Mouse (Mus musculus) megakaryocyte, embryonic 14.5 days (primary cell): ENCODE results near the gene Dtx3.

Source experiments
- FLI1 ChIP-seq: IDR thresholded peaks from 2 replicates; pipeline ENCODE4 v1.6.1; 2012; ENCODE audit warnings: low read length, inconsistent platforms, mixed read lengths
- GATA1 ChIP-seq: IDR thresholded peaks from 3 replicates; pipeline ENCODE4 v1.6.1; 2012; ENCODE audit warnings: mixed read lengths, low read length, inconsistent platforms, borderline replicate concordance

GRCm38 (mm10) chr10:127188465-127189115, 6.9 kb downstream of the Dtx3 start:
- no peak for TF ChIP-seq GATA1
- TF ChIP-seq FLI1 = no peak
